Mouse (Mus musculus) embryonic fibroblast, embryonic 13.5 days (primary cell): ENCODE measurements around the gene Mettl18.

Source experiments
- CTCF ChIP-seq: IDR thresholded peaks from 2 replicates; pipeline ENCODE4 v1.5.1; 2011; ENCODE audit warnings: mild to moderate bottlenecking, control low read depth, low read length, moderate library complexity, borderline replicate concordance; ENCODE audit not compliant: insufficient read depth
- POLR2A ChIP-seq: IDR thresholded peaks from 2 replicates; pipeline ENCODE4 v1.6.1; 2011; ENCODE audit warnings: low read depth, mild to moderate bottlenecking, control low read depth, low read length, moderate library complexity

- TF ChIP-seq CTCF: no peak
- no peak for TF ChIP-seq POLR2A
Measured at GRCm38 (mm10) chr1:164001831-164002452, 7.3 kb downstream of the Mettl18 start.
